Mouse (Mus musculus): ENCODE results near the gene Gm16181. TPM values are rescaled to one million over a fixed set of nuclear protein-coding genes. Genes with fewer than 3 reads are reported as not detected.

Gm16181 gene
- total RNA-seq, 2 experiments from 2014 or later = not detected

GRCm38 (mm10) chr17:35194844-35195630 is 25.6 kb upstream of the Gm16181 start:
- ATAC-seq (replicated peaks; ENCODE audit: poor library complexity) = no peak

GRCm38 (mm10) chr17:35195631-35196320 is 24.9 kb upstream of the Gm16181 start:
- peak; percentile 79 for ATAC-seq (replicated peaks; ENCODE audit: poor library complexity)

- no peak for ATAC-seq (replicated peaks; ENCODE audit: poor library complexity)
These were observed 24.4 kb upstream of the Gm16181 start for GRCm38 (mm10) chr17:35196321-35196641.

- no peak for ATAC-seq (replicated peaks; ENCODE audit: poor library complexity)
These were observed 23.5 kb upstream of the Gm16181 start for GRCm38 (mm10) chr17:35197126-35197525.

GRCm38 (mm10) chr17:35198029-35198428 is 22.6 kb upstream of the Gm16181 start:
- ATAC-seq (replicated peaks; ENCODE audit: poor library complexity) = no peak

GRCm38 (mm10) chr17:35198946-35199345 is 21.7 kb upstream of the Gm16181 start:
- no peak for ATAC-seq (replicated peaks; ENCODE audit: poor library complexity)

- peak; percentile 83 for ATAC-seq (replicated peaks; ENCODE audit: poor library complexity)
These were observed 20.2 kb upstream of the Gm16181 start for GRCm38 (mm10) chr17:35200398-35200797.

- ATAC-seq (replicated peaks; ENCODE audit: poor library complexity) = no peak
These were observed 19.5 kb upstream of the Gm16181 start for GRCm38 (mm10) chr17:35201128-35201527.

- peak; percentile 56 for ATAC-seq (replicated peaks; ENCODE audit: poor library complexity)
These were observed 18.8 kb upstream of the Gm16181 start, which contains the start of gene Tnf for GRCm38 (mm10) chr17:35201787-35202186. TSS of gene Tnf (minus strand) at chr17:35202007.

- no peak for ATAC-seq (replicated peaks; ENCODE audit: poor library complexity)
These were observed 18.2 kb upstream of the Gm16181 start for GRCm38 (mm10) chr17:35202442-35202841.

GRCm38 (mm10) chr17:35204494-35205379 is 15.9 kb upstream of the Gm16181 start, which contains the start of gene Lta:
TSS of gene Lta (minus strand) at chr17:35205351.
- no peak for ATAC-seq (replicated peaks; ENCODE audit: poor library complexity)

GRCm38 (mm10) chr17:35205380-35205769 is 15.3 kb upstream of the Gm16181 start:
- no peak for ATAC-seq (replicated peaks; ENCODE audit: poor library complexity)

- peak; percentile 65 for ATAC-seq (replicated peaks; ENCODE audit: poor library complexity)
These were observed 10.7 kb upstream of the Gm16181 start for GRCm38 (mm10) chr17:35209785-35210535.

GRCm38 (mm10) chr17:35210593-35210992 is 10.0 kb upstream of the Gm16181 start:
- ATAC-seq (replicated peaks; ENCODE audit: poor library complexity) = no peak

- no peak for ATAC-seq (replicated peaks; ENCODE audit: poor library complexity)
These were observed 7.6 kb upstream of the Gm16181 start for GRCm38 (mm10) chr17:35213071-35213470.

- ATAC-seq (replicated peaks; ENCODE audit: poor library complexity) = peak; percentile 38
These were observed 2.0 kb upstream of the Gm16181 start for GRCm38 (mm10) chr17:35218516-35219193.

GRCm38 (mm10) chr17:35219601-35220041 is 1.0 kb upstream of the Gm16181 start:
- ATAC-seq (replicated peaks; ENCODE audit: poor library complexity) = peak; percentile 71

GRCm38 (mm10) chr17:35222299-35222698 is 1.7 kb downstream of the Gm16181 start:
- ATAC-seq (replicated peaks; ENCODE audit: poor library complexity) = peak; percentile 49

- ATAC-seq (replicated peaks; ENCODE audit: poor library complexity) = no peak
These were observed 4.0 kb downstream of the Gm16181 start for GRCm38 (mm10) chr17:35224641-35225040.

- ATAC-seq (replicated peaks; ENCODE audit: poor library complexity) = no peak
These were observed 4.8 kb downstream of the Gm16181 start for GRCm38 (mm10) chr17:35225456-35225855.

Measured in megakaryocyte progenitor cell, adult 5-6 weeks (primary cell).